Mouse (Mus musculus) embryo, embryonic 9.5 days (tissue): ENCODE data around the gene Gm43191.

Experiments used
- DNase-seq: peaks from one replicate; pipeline ENCODE4 v3.0.0-alpha.2; 2017; ENCODE audit errors: extremely low spot score

Gm43191 gene

DNA sequence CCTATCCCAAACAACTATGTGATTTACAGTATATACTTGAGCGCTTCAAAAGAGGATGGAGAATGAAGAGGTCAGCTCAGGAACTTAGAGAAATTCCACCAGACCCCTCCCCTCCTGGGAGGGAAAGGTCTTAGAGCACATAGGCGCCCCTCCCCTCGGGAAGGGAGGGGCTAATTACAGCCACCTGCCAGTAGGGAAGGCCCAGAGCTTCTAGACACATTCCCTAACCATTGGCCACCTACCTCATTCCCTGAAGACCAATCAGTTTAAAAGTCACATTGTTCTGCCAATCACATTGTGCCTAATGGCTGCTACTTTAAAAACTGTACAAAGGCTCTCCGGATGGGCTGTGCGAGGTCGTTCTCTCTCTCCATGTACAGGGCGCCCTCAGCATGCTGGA, 58.4 kb downstream of the Gm43191 start:
- DNase-seq: no peak

DNA sequence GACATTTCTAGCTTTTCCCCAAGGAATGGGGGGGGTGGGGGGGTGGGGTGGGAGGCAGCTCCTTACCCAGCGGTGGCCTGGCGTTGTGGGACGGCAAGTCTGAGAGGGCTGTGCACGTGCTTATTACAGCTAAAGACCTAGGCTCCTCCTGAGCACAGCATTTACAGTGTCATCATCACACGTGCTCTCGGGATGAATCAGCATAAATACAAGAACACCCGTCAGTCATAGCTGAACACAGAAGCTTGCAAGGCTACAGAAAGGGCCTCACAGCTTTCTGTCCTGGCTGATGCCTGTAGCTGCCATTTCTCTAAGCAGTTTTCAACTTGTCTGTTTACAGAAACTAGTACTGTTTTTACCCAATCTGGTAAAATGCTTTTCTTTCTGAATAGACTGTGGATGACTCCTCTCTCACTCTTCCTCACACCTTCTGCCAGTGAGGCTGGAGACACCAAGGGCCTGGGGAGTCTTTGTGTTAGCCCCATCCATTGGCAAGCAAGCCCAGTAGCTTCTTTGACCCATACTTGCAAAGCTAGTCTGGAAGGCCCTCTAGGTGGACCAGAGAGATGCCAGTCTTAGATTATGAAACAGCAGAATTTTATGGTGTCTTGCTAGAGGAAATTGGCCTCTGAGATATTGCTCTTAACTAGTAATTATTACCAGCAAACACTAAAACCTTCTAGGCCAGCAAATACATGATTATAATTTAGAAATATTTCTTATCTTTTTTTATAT, 60.3 kb downstream of the Gm43191 start:
- DNase-seq: no peak

DNA sequence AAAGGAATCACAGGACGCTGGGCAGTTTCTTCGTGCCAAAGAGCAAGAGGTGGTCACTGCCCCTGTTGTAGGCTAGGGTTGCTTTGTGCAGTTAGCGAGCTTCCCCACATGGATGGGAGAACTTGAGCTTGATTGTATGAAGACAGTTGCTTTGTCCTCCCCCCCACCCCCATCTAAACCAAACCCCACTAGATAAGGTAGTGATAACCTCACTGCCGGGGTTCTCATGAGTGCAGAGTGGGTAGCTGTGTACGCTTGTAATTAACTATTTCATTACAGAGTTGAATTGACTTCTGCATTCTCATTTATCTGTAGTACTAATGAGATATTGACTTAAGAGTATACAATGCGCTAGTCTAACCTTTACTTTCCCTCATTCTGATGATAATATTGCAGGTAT, 62.2 kb downstream of the Gm43191 start:
- no peak for DNase-seq

DNA sequence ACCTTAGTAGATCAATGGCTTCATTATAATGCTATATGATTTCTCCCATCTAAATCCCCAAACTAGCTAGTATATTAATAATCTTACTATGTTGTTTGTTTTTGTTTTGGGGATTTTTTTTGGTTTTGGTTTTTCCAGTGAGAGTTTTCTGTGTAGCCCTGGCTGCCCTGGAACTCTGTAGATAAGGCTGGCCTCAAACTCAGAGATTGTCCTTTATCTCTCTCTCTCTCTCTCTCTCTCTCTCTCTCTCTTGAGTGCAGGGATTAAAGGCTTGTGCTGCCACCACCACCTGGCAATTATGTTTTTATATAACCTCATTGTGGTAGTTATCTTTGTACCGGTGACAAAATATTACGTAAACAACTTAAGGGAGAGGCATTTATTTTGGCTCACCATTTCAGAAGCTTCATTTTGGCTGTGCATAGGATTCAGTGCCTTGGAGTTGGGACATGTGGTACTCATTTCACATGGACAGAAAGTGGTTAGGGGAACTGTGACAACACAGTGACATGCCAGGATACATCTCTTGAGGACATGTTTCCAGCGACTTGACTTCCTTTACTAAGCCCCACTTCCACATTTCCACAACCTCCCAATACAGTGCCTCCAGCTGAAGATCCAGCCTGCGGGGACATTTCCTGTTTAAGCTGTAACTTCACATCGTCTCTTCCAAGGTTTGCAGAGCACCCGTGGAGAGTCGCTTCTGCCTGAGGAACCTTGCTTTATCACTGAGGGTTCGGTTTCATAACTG, 65.6 kb downstream of the Gm43191 start:
- DNase-seq: no peak

GRCm38 (mm10) chr3:116614295-116614892, 66.7 kb downstream of the Gm43191 start, which contains the start of gene Trmt13:
Gene Trmt13, minus strand, starts transcription at chr3:116614587.
- DNase-seq: no peak

- no peak for DNase-seq
Measured at GRCm38 (mm10) chr3:116604570-116604969, 76.5 kb downstream of the Gm43191 start.

- no peak for DNase-seq
Measured at GRCm38 (mm10) chr3:116601781-116602180, 79.3 kb downstream of the Gm43191 start.

GRCm38 (mm10) chr3:116601005-116601404, 80.1 kb downstream of the Gm43191 start:
- DNase-seq: no peak

GRCm38 (mm10) chr3:116599705-116600104, 81.4 kb downstream of the Gm43191 start:
- DNase-seq: no peak

DNA sequence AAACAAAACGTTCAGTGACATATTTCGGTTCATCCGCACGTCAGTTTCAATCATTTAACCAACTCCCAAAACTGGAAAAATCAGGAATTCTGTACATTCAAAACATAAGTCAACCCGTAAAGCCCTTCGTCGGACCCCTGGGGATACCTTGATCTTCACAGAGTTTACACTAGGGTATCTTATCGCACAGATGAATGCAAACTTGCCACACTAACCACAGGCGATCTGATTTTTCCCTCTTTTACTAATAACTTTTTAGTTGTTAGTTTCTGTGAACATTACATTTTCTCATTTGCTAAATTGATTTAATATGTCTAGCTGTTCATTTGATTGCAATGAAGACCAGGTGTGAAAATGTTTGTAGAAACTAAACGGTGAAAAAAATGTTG, 85.5 kb downstream of the Gm43191 start:
- DNase-seq: no peak

- DNase-seq: peak; percentile 95
Measured at GRCm38 (mm10) chr3:116594728-116595602, 86.1 kb downstream of the Gm43191 start, which contains the start of gene Sass6. Gene Sass6, plus strand, starts transcription at chr3:116594982.

DNA sequence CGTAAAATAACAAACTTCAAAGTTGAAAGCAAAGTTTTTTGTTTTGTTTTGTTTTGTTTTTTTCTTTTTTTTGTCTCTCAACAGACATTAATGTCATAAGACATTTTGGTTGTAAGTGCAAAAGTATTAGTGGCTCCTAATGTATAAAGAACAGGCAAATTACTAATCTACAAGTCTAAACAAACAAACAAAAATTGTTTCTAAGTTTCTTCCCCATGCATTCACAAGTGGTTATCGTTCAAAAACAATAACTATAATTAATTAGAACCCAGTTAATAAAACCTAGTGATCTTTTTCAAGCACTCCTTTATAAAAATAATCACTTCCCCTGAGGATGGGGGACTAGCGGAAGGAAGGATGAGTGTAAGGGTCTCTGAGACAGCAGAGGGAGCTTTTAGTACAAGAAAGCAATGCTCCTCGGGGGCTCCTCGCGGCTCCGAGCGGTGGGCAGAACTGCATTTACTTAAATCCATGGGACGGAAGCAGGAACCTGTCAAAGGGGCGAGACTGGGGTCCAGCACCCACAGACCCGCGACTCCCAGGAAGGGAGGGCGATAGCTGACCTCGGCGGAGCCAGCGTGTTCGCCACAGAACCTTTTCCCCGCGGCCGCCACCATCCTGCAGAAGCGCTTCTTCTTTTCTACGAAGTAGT, 86.9 kb downstream of the Gm43191 start:
- no peak for DNase-seq
